Mouse (Mus musculus) neural tube, embryonic 11.5 days (tissue): Measurements from ENCODE around the gene Ddah1. TPM values are rescaled to one million over a fixed set of nuclear protein-coding genes. Genes with fewer than 3 reads are reported as not detected.

ENCODE experiments used
- ATAC-seq: fragments of 200-750 bp; cut with Nextera tagmentation; 2 replicates; pipeline ENCODE4 v1.8.0; 2017; ENCODE audit warnings: moderate number of reproducible peaks, mild to moderate bottlenecking, moderate TSS enrichment, moderate library complexity; ENCODE audit not compliant: insufficient read depth, low FRiP score, low TSS enrichment
- DNase-seq: peaks from one replicate; pipeline ENCODE4 v3.0.0-alpha.2; 2015; ENCODE audit warnings: low spot score
- H3K27ac ChIP-seq: fragments of 300-500 bp; sonication (generic); 2 replicates; pipeline ENCODE4 v1.5.1; 2014; ENCODE audit warnings: low read depth, mild to moderate bottlenecking, low read length
- H3K27me3 ChIP-seq: fragments of 300-500 bp; sonication (generic); 2 replicates; pipeline ENCODE4 v1.6.1; 2014; ENCODE audit warnings: mild to moderate bottlenecking, low read length, mixed read lengths; ENCODE audit not compliant: control insufficient read depth, insufficient read depth
- H3K36me3 ChIP-seq: fragments of 300-500 bp; sonication (generic); 2 replicates; pipeline ENCODE4 v1.6.1; 2014; ENCODE audit warnings: mild to moderate bottlenecking, low read length, moderate library complexity, mixed read lengths; ENCODE audit not compliant: control insufficient read depth, insufficient read depth
- H3K4me1 ChIP-seq: fragments of 300-500 bp; sonication (generic); 2 replicates; pipeline ENCODE4 v1.6.1; 2014; ENCODE audit warnings: low read length, mixed read lengths; ENCODE audit not compliant: control insufficient read depth, insufficient read depth
- H3K4me2 ChIP-seq: fragments of 300-500 bp; sonication (generic); 2 replicates; pipeline ENCODE4 v1.6.1; 2014; ENCODE audit warnings: low read depth, mild to moderate bottlenecking, moderate library complexity
- H3K4me3 ChIP-seq: fragments of 300-500 bp; sonication (generic); 2 replicates; pipeline ENCODE4 v1.5.1; 2014; ENCODE audit warnings: low read depth, low read length
- H3K9ac ChIP-seq: fragments of 300-500 bp; sonication (generic); 2 replicates; pipeline ENCODE4 v1.6.1; 2014; ENCODE audit warnings: mild to moderate bottlenecking, low read length
- H3K9me3 ChIP-seq: fragments of 300-500 bp; sonication (generic); 2 replicates; pipeline ENCODE4 v1.6.1; 2016; ENCODE audit warnings: low read length; ENCODE audit not compliant: control insufficient read depth
- WGBS: fragments of 180-500 bp; shearing (Covaris S2); extraction: QIAGEN DNeasy Blood & Tissue Kit; methylation state at CpG from one replicate; pipeline ENCODE4 v1.1.7; 2014; 5-methylcytosine and 5-hydroxymethylcytosine counted together
- polyA plus RNA-seq: library from polyadenylated mRNA; unstranded; fragments of >200 nt; fragmentation: Nextera tagmentation; extraction: Ambion mirVana; gene quantifications from 2 replicates; pipeline ENCODE4 v1.2.1, GENCODE M21; 2014

The Ddah1 gene
- polyA plus RNA-seq, 1 experiment from 2014 or later, result 43.5 TPM

- DNase-seq, result peak; percentile 24
- Histone ChIP-seq H3K9ac (peak overlapping the region; percentile 86), H3K4me2 (peak overlapping the region; percentile 50)
Observed at GRCm38 (mm10) chr3:145938405-145939349, 180.2 kb downstream of the Ddah1 start.

GRCm38 (mm10) chr3:145939402-145939801 lies 180.9 kb downstream of the Ddah1 start:
- peak overlapping the region; percentile 98; the same call in 1 of the 2 replicates for H3K4me3 ChIP-seq
- ATAC-seq (no peak), DNase-seq (no peak)
- no peak overlapping the region for H3K27ac ChIP-seq
- no peak overlapping the region for H3K9ac ChIP-seq
- peaks cover 1% of the 10 kb centered on the region; the same call in 1 of the 2 replicates for H3K36me3 ChIP-seq
- peak overlapping the region; percentile 50 for H3K4me2 ChIP-seq
- WGBS, result 90% methylated on average over 12 of the region's 12 CpGs
- no peaks in the 10 kb centered on the region for H3K27me3 ChIP-seq
- H3K4me1 ChIP-seq, result peaks cover 8% of the 10 kb centered on the region
- no peaks in the 10 kb centered on the region for H3K9me3 ChIP-seq

More at GRCm38 (mm10) chr3:145938405-145939349, 180.2 kb downstream of the Ddah1 start:
- peaks cover 1% of the 10 kb centered on the region; the same call in 1 of the 2 replicates for H3K36me3 ChIP-seq
- H3K9me3 ChIP-seq, result no peaks in the 10 kb centered on the region
- ATAC-seq, result 0 out of 2 replicates have a peak, but pooled peaks have one; percentile 20
- WGBS, result 20% methylated on average over 50 of the region's 50 CpGs
- H3K4me1 ChIP-seq, result peaks cover 8% of the 10 kb centered on the region
- no peaks in the 10 kb centered on the region for H3K27me3 ChIP-seq
- 0 out of 2 replicates have a peak overlapping the region, but pooled peaks have one; percentile 54 for H3K27ac ChIP-seq
- peak overlapping the region; percentile 98 for H3K4me3 ChIP-seq

- Histone ChIP-seq H3K9me3 (no peaks in the 10 kb centered on the region), H3K36me3 (peaks cover 2% of the 10 kb centered on the region; the same call in 1 of the 2 replicates), H3K4me3 (no peak overlapping the region), H3K9ac (no peak overlapping the region), H3K4me1 (peaks cover 8% of the 10 kb centered on the region), H3K27ac (no peak overlapping the region), H3K4me2 (no peak overlapping the region), H3K27me3 (no peaks in the 10 kb centered on the region)
- DNase-seq (no peak), ATAC-seq (no peak)
- WGBS, result 83% methylated on average over 4 of the region's 4 CpGs
Observed at GRCm38 (mm10) chr3:145939971-145940370, 181.5 kb downstream of the Ddah1 start.

DNA sequence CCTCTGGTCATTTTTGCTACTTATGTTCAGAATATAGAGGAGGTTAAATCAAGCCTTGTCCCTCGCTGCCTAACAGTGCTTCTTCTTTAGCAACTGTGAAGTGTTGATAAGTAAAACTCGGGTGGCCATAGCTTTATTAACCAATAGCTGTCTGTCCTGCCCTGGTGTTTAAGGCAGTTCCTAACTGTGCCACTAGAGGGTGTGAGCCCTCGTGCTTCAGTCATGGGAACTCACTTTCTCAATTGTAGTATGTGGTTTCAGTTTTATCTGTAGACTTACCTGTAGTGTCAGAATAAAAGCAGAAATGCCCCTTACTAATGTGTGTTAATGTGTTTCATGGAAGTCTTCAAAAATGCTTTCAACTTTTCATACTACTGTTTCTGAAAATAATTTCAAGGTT lies 183.5 kb downstream of the Ddah1 start:
- Histone ChIP-seq H3K4me1 (peaks cover 8% of the 10 kb centered on the region), H3K27me3 (no peaks in the 10 kb centered on the region), H3K4me3 (no peak overlapping the region), H3K36me3 (peaks cover 2% of the 10 kb centered on the region; the same call in 1 of the 2 replicates), H3K9me3 (no peaks in the 10 kb centered on the region), H3K4me2 (no peak overlapping the region), H3K9ac (no peak overlapping the region), H3K27ac (no peak overlapping the region)
- DNase-seq (peak; percentile 64), ATAC-seq (no peak)
- 21% methylated on average over 3 of the region's 3 CpGs for WGBS

Other genes with a start within 250 kb of the Ddah1 start
- gene Znhit6, start 182.5 kb upstream of the Ddah1 start, polyA plus RNA-seq, result 32.8 and 33.4 TPM in 2 replicates
- 30.1 and 31.7 TPM in 2 replicates for gene Ccn1, start 108.7 kb upstream of the Ddah1 start, polyA plus RNA-seq
- 55.4 and 56.4 TPM in 2 replicates for gene Bcl10, start 164.1 kb downstream of the Ddah1 start, polyA plus RNA-seq
- 59.4 and 64.4 TPM in 2 replicates for gene 2410004B18Rik, start 179.3 kb downstream of the Ddah1 start, polyA plus RNA-seq
- gene Syde2, start 229.2 kb downstream of the Ddah1 start, polyA plus RNA-seq, result 1.1 and 1.3 TPM in 2 replicates